Mouse (Mus musculus) inflammation-experienced regulatory T-cells (primary cell): Measurements from ENCODE around the gene Tfap2d. TPM values are rescaled to one million over a fixed set of nuclear protein-coding genes. Genes with fewer than 3 reads are reported as not detected.

Experiments
- polyA plus RNA-seq, 2 experiments: library from polyadenylated mRNA; unstranded; fragments of 100-300 nt; shearing (Covaris generic); gene quantifications; one replicate each; pipeline ENCODE4 v1.2.1; 2017

Gene Tfap2d
- polyA plus RNA-seq = not detected

GRCm38 (mm10) chr1:19102631-19103030 is at the start of gene Tfap2d:
Gene Tfap2d, plus strand, starts transcription at chr1:19103022.

DNA sequence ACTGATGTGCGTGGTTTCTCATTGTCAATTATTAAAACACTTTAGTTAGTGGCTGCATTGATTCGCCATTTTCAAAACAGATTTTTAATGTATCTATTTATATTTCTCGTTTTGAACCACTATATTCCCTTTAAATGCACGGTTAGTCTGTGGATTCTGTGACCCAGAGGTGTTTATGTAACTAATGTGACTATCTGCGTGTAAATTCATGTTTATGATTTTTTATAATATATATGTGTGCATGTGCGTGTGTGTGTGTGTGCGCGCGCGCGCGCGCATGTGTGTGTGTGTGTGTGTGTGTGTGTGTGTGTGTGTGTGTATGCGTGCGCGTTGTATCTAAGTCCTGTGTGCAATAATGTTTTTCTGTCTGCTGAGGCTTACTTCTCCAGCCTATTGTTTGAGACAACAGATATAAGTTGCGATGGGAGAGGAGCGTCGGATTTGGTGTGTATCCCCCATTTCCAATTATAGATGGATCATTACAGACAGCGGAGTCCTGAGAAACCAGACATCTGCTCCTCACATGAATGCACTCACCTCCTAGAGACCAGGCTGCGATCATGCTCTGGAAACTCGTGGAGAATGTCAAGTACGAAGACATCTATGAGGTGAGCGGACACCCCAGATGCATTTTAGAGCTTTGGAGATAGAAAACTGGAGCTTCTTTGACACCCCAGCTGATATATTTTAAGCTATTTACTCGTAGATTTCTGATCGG is 106.0 kb downstream of the Tfap2d start, which contains the start of gene Tfap2b:
Tfap2b (plus strand) TSS at position 274 of the 718 bp plus-strand sequence.

Other genes starting within 250 kb of the Tfap2d start
- not detected for gene Tfap2b, start 105.9 kb downstream of the Tfap2d start, polyA plus RNA-seq